Mouse (Mus musculus): ENCODE results near the gene Papolb.

DNA sequence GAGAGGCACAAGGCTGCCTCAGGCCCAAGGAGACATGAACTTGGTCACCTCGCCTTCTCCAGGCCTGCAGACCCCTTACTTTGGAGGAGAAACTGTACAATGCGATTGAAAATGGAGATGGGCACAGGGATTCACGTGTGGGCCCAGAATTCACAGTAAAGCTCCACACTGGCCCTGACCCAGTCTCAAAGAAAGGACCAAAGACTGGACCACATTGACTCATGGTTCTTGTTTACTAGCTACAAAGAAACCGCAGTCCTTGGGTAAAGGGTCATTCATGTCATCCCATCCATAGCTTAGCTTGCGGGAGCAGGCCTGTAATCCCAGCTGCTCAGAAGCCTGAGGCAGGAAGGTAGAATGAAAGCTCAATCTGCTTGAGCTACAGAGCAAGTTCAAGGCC is 46.3 kb downstream of the Papolb start:
- TF ChIP-seq POLR2A (IDR thresholded peaks at IDR 0.05; ENCODE audit: borderline replicate concordance, extremely low read depth, low read depth, low read length) (no peak), CTCF (IDR thresholded peaks at IDR 0.05; ENCODE audit: insufficient read depth, low read length) (no peak)

Measured in lung, adult 2 months (tissue).